Mouse (Mus musculus) cerebellum, adult 9-11 months (tissue): ENCODE results near the gene Apoa2.
A peak's percentile ranks its signal among the peaks of the same experiment; 100 is the strongest.

ENCODE experiments used
- DNase-seq: peaks from one replicate; pipeline ENCODE4 v3.0.0; 2022

Apoa2 gene

GRCm38 (mm10) chr1:171205704-171206493 lies 19.0 kb upstream of the Apoa2 start:
- no peak for DNase-seq

GRCm38 (mm10) chr1:171209409-171209808 lies 15.4 kb upstream of the Apoa2 start:
- DNase-seq = no peak

GRCm38 (mm10) chr1:171212854-171213253 lies 12.0 kb upstream of the Apoa2 start:
- no peak for DNase-seq

- DNase-seq = no peak
Measured at GRCm38 (mm10) chr1:171213801-171214496, 10.9 kb upstream of the Apoa2 start, which contains the start of gene Nr1i3. Nr1i3 (plus strand) TSS chr1:171213970.

GRCm38 (mm10) chr1:171216241-171216955 lies 8.5 kb upstream of the Apoa2 start:
- DNase-seq = no peak

GRCm38 (mm10) chr1:171220871-171221270 lies 4.0 kb upstream of the Apoa2 start:
- peak; percentile 85 for DNase-seq

GRCm38 (mm10) chr1:171221281-171222193 lies 3.3 kb upstream of the Apoa2 start:
- peak; percentile 78 for DNase-seq

- DNase-seq = peak; percentile 99
Measured at GRCm38 (mm10) chr1:171222238-171223155, 2.4 kb upstream of the Apoa2 start, which contains the start of gene Tomm40l. Tomm40l (minus strand) TSS chr1:171222514.

- no peak for DNase-seq
Measured at GRCm38 (mm10) chr1:171223168-171223567, 1.7 kb upstream of the Apoa2 start.

GRCm38 (mm10) chr1:171223796-171224195 lies 1.1 kb upstream of the Apoa2 start:
- DNase-seq = peak; percentile 40

GRCm38 (mm10) chr1:171226780-171227179 lies 1.9 kb downstream of the Apoa2 start:
- no peak for DNase-seq

GRCm38 (mm10) chr1:171227879-171228278 lies 3.0 kb downstream of the Apoa2 start:
- no peak for DNase-seq

GRCm38 (mm10) chr1:171229750-171230149 lies 4.9 kb downstream of the Apoa2 start:
- no peak for DNase-seq

GRCm38 (mm10) chr1:171230215-171230614 lies 5.4 kb downstream of the Apoa2 start:
- DNase-seq = no peak

GRCm38 (mm10) chr1:171231844-171232243 lies 7.0 kb downstream of the Apoa2 start:
- no peak for DNase-seq

GRCm38 (mm10) chr1:171232348-171232747 lies 7.5 kb downstream of the Apoa2 start:
- DNase-seq = no peak

GRCm38 (mm10) chr1:171232800-171233730 lies 8.2 kb downstream of the Apoa2 start:
- no peak for DNase-seq

GRCm38 (mm10) chr1:171234126-171234525 lies 9.3 kb downstream of the Apoa2 start, which contains the start of gene Fcer1g:
Fcer1g (minus strand) TSS chr1:171234365.
- DNase-seq = no peak

- DNase-seq = no peak
Measured at GRCm38 (mm10) chr1:171234538-171234937, 9.7 kb downstream of the Apoa2 start.

GRCm38 (mm10) chr1:171235791-171236190 lies 10.9 kb downstream of the Apoa2 start:
- DNase-seq = no peak
